Mouse (Mus musculus) hindbrain, embryonic 13.5 days (tissue): ENCODE measurements around the gene Duoxa2. TPM values are rescaled to one million over a fixed set of nuclear protein-coding genes. Genes with fewer than 3 reads are reported as not detected.

Experiments used
- ATAC-seq: fragments of 200-750 bp; cut with Nextera tagmentation; 2 replicates; pipeline ENCODE4 v1.8.0; 2017; ENCODE audit warnings: moderate TSS enrichment; ENCODE audit not compliant: low FRiP score
- H3K27ac ChIP-seq: fragments of 300-500 bp; sonication (generic); 2 replicates; pipeline ENCODE4 v1.5.1; 2015; ENCODE audit warnings: inconsistent platforms, mild to moderate bottlenecking, moderate library complexity
- H3K27me3 ChIP-seq: fragments of 300-500 bp; sonication (generic); 2 replicates; pipeline ENCODE4 v1.6.1; 2015; ENCODE audit warnings: mild to moderate bottlenecking, inconsistent platforms
- H3K36me3 ChIP-seq: fragments of 300-500 bp; sonication (generic); 2 replicates; pipeline ENCODE4 v1.6.1; 2015; ENCODE audit warnings: mild to moderate bottlenecking, inconsistent platforms
- H3K4me1 ChIP-seq: fragments of 300-500 bp; sonication (generic); replicated peaks from 2 replicates; pipeline ENCODE4 v1.6.1; 2015; ENCODE audit warnings: inconsistent platforms
- H3K4me2 ChIP-seq: fragments of 300-500 bp; sonication (generic); 2 replicates; pipeline ENCODE4 v1.6.1; 2015; ENCODE audit warnings: inconsistent platforms, mild to moderate bottlenecking, moderate library complexity
- H3K4me3 ChIP-seq: fragments of 300-500 bp; sonication (generic); 2 replicates; pipeline ENCODE4 v1.5.1; 2015; ENCODE audit warnings: mild to moderate bottlenecking, inconsistent platforms
- H3K9ac ChIP-seq: fragments of 300-500 bp; sonication (generic); 2 replicates; pipeline ENCODE4 v1.6.1; 2015; ENCODE audit warnings: mild to moderate bottlenecking, inconsistent platforms
- H3K9me3 ChIP-seq: fragments of 300-500 bp; sonication (generic); 2 replicates; pipeline ENCODE4 v1.6.1; 2016; ENCODE audit warnings: inconsistent platforms
- WGBS: fragments of 180-500 bp; shearing (Covaris S2); methylation state at CpG from one replicate; pipeline ENCODE4 v1.1.7; 2015; 5-methylcytosine and 5-hydroxymethylcytosine counted together
- polyA plus RNA-seq: library from polyadenylated mRNA; unstranded; fragments of >200 nt; fragmentation: Nextera tagmentation; extraction: Ambion mirVana; gene quantifications from 2 replicates; pipeline ENCODE4 v1.2.1, GENCODE M21; 2015

Duoxa2 gene
- not detected in 2 replicates for polyA plus RNA-seq

GRCm38 (mm10) chr2:122298596-122299490 is at the start of gene Duoxa2:
Gene Duoxa2 (plus strand): TSS chr2:122298900.
- no peak within 1 kb of the TSS for H3K27ac ChIP-seq
- no peaks in the 10 kb centered on the region for H3K36me3 ChIP-seq
- peak within 1 kb of the TSS; percentile 44 for H3K4me2 ChIP-seq
- peaks cover 49% of the 10 kb centered on the region for H3K4me1 ChIP-seq
- WGBS = 1% methylated on average over 43 of the region's 43 CpGs
- no peak within 1 kb of the TSS for H3K9ac ChIP-seq
- H3K4me3 ChIP-seq = peak within 1 kb of the TSS; percentile 28
- H3K9me3 ChIP-seq = no peaks in the 10 kb centered on the region
- peaks cover 99% of the 10 kb centered on the region for H3K27me3 ChIP-seq
- ATAC-seq = no peak

GRCm38 (mm10) chr2:122255997-122256396 is 42.7 kb upstream of the Duoxa2 start:
- 92% methylated on average over 5 of the region's 5 CpGs for WGBS

GRCm38 (mm10) chr2:122260729-122261128 is 38.0 kb upstream of the Duoxa2 start:
- Histone ChIP-seq H3K4me3 (no peak overlapping the region), H3K9ac (no peak overlapping the region), H3K9me3 (no peaks in the 10 kb centered on the region), H3K27me3 (no peaks in the 10 kb centered on the region), H3K27ac (no peak overlapping the region), H3K4me1 (peaks cover 9% of the 10 kb centered on the region), H3K4me2 (no peak overlapping the region), H3K36me3 (peaks cover 12% of the 10 kb centered on the region; the same call in 1 of the 2 replicates)
- WGBS = 88% methylated on average over 5 of the region's 5 CpGs
- no peak for ATAC-seq

More at GRCm38 (mm10) chr2:122255997-122256396, 42.7 kb upstream of the Duoxa2 start:
- Histone ChIP-seq H3K4me3 (no peak overlapping the region), H3K36me3 (peaks cover 8% of the 10 kb centered on the region; the same call in 1 of the 2 replicates), H3K4me2 (no peak overlapping the region), H3K4me1 (no peaks in the 10 kb centered on the region), H3K9me3 (no peaks in the 10 kb centered on the region), H3K27ac (no peak overlapping the region), H3K27me3 (no peaks in the 10 kb centered on the region), H3K9ac (no peak overlapping the region)
- ATAC-seq = no peak

GRCm38 (mm10) chr2:122264690-122265089 is 34.0 kb upstream of the Duoxa2 start:
- no peaks in the 10 kb centered on the region for H3K27me3 ChIP-seq
- H3K27ac ChIP-seq = no peak overlapping the region
- WGBS = 63% methylated on average over 3 of the region's 3 CpGs
- peak; percentile 57; the same call in 1 of the 2 replicates for ATAC-seq
- H3K4me1 ChIP-seq = peaks cover 9% of the 10 kb centered on the region
- H3K36me3 ChIP-seq = peaks cover 5% of the 10 kb centered on the region; the same call in 1 of the 2 replicates
- H3K9ac ChIP-seq = no peak overlapping the region
- no peaks in the 10 kb centered on the region for H3K9me3 ChIP-seq
- H3K4me3 ChIP-seq = no peak overlapping the region
- no peak overlapping the region for H3K4me2 ChIP-seq

- Histone ChIP-seq H3K27me3 (no peaks in the 10 kb centered on the region), H3K27ac (no peak overlapping the region), H3K9ac (no peak overlapping the region), H3K36me3 (no peaks in the 10 kb centered on the region), H3K4me1 (peaks cover 9% of the 10 kb centered on the region), H3K9me3 (no peaks in the 10 kb centered on the region), H3K4me2 (no peak overlapping the region), H3K4me3 (no peak overlapping the region)
- ATAC-seq = no peak
- 92% methylated on average over 7 of the region's 7 CpGs for WGBS
Measured at GRCm38 (mm10) chr2:122266407-122267193, 32.1 kb upstream of the Duoxa2 start.

GRCm38 (mm10) chr2:122278769-122279168 is 19.9 kb upstream of the Duoxa2 start:
- H3K4me1 ChIP-seq = no peaks in the 10 kb centered on the region
- no peak overlapping the region for H3K27ac ChIP-seq
- H3K9ac ChIP-seq = no peak overlapping the region
- ATAC-seq = no peak
- WGBS = 92% methylated on average over 3 of the region's 3 CpGs
- no peak overlapping the region for H3K4me2 ChIP-seq
- no peaks in the 10 kb centered on the region for H3K36me3 ChIP-seq
- no peaks in the 10 kb centered on the region for H3K27me3 ChIP-seq
- no peaks in the 10 kb centered on the region for H3K9me3 ChIP-seq
- H3K4me3 ChIP-seq = no peak overlapping the region

GRCm38 (mm10) chr2:122284091-122284490 is 14.6 kb upstream of the Duoxa2 start:
- Histone ChIP-seq H3K4me3 (no peak overlapping the region), H3K4me1 (no peaks in the 10 kb centered on the region), H3K9me3 (no peaks in the 10 kb centered on the region), H3K9ac (no peak overlapping the region), H3K27ac (no peak overlapping the region), H3K36me3 (no peaks in the 10 kb centered on the region), H3K27me3 (no peaks in the 10 kb centered on the region), H3K4me2 (no peak overlapping the region)
- WGBS = 89% methylated on average over 9 of the region's 9 CpGs
- ATAC-seq = no peak

- H3K4me1 ChIP-seq = no peaks in the 10 kb centered on the region
- H3K27ac ChIP-seq = no peak overlapping the region
- H3K27me3 ChIP-seq = no peaks in the 10 kb centered on the region
- ATAC-seq = no peak
- H3K36me3 ChIP-seq = no peaks in the 10 kb centered on the region
- no peak overlapping the region for H3K4me3 ChIP-seq
- H3K9ac ChIP-seq = no peak overlapping the region
- H3K9me3 ChIP-seq = no peaks in the 10 kb centered on the region
- H3K4me2 ChIP-seq = no peak overlapping the region
- WGBS = 62% methylated on average over 7 of the region's 7 CpGs
Measured at GRCm38 (mm10) chr2:122286137-122286536, 12.6 kb upstream of the Duoxa2 start.

GRCm38 (mm10) chr2:122294916-122295315 is 3.8 kb upstream of the Duoxa2 start:
- H3K4me2 ChIP-seq = no peak overlapping the region
- no peaks in the 10 kb centered on the region for H3K9me3 ChIP-seq
- no peak overlapping the region for H3K9ac ChIP-seq
- H3K27ac ChIP-seq = no peak overlapping the region
- H3K4me1 ChIP-seq = peaks cover 28% of the 10 kb centered on the region
- no peak overlapping the region for H3K4me3 ChIP-seq
- ATAC-seq = no peak
- peaks cover 84% of the 10 kb centered on the region for H3K27me3 ChIP-seq
- no peaks in the 10 kb centered on the region for H3K36me3 ChIP-seq
- WGBS = 4% methylated on average over 7 of the region's 7 CpGs

GRCm38 (mm10) chr2:122297271-122298095 is 1.2 kb upstream of the Duoxa2 start:
- Histone ChIP-seq H3K27me3 (peaks cover 99% of the 10 kb centered on the region), H3K4me2 (peak overlapping the region; percentile 44), H3K36me3 (no peaks in the 10 kb centered on the region), H3K9ac (no peak overlapping the region), H3K4me3 (peak overlapping the region; percentile 28), H3K27ac (no peak overlapping the region), H3K4me1 (peaks cover 49% of the 10 kb centered on the region), H3K9me3 (no peaks in the 10 kb centered on the region)
- no peak for ATAC-seq
- under 1% methylated on average over 35 of the region's 35 CpGs for WGBS

- 2% methylated on average over 13 of the region's 13 CpGs for WGBS
- H3K4me2 ChIP-seq = peak within 1 kb of the TSS; percentile 44
- H3K36me3 ChIP-seq = no peaks in the 10 kb centered on the region
- ATAC-seq = no peak
- no peak within 1 kb of the TSS for H3K27ac ChIP-seq
- H3K4me1 ChIP-seq = peaks cover 49% of the 10 kb centered on the region
- H3K4me3 ChIP-seq = peak within 1 kb of the TSS; percentile 28
- H3K27me3 ChIP-seq = peaks cover 99% of the 10 kb centered on the region
- H3K9ac ChIP-seq = no peak within 1 kb of the TSS
- H3K9me3 ChIP-seq = no peaks in the 10 kb centered on the region
Measured at GRCm38 (mm10) chr2:122298096-122298499, 602 bp upstream of the Duoxa2 start, which contains the start of gene Duox2. Gene Duox2 (minus strand): TSS chr2:122298449.
